Mouse (Mus musculus) G1E (cell line): Measurements from ENCODE around the gene Plppr3.

ENCODE experiments used
- CTCF ChIP-seq: IDR thresholded peaks from 2 replicates; pipeline ENCODE4 v1.5.1; 2012; ENCODE audit warnings: low read depth, low read length, inconsistent platforms, mixed read lengths
- GATA1 ChIP-seq: IDR thresholded peaks from 2 replicates; pipeline ENCODE4 v1.6.1; 2012; ENCODE audit warnings: borderline replicate concordance, low read length, inconsistent platforms, mixed read lengths
- GATA2 ChIP-seq: IDR thresholded peaks from 2 replicates; pipeline ENCODE4 v1.6.1; 2012; ENCODE audit warnings: low read depth, low read length, inconsistent platforms, borderline replicate concordance
- POLR2AphosphoS5 ChIP-seq: IDR thresholded peaks from 2 replicates; pipeline ENCODE4 v1.6.1; 2012; ENCODE audit warnings: low read depth, low read length, inconsistent platforms; ENCODE audit not compliant: insufficient replicate concordance
- TAL1 ChIP-seq: conservative IDR thresholded peaks from 2 replicates; pipeline ENCODE4 v1.6.1; 2012; ENCODE audit warnings: low read depth, low read length, inconsistent platforms, mixed read lengths

DNA sequence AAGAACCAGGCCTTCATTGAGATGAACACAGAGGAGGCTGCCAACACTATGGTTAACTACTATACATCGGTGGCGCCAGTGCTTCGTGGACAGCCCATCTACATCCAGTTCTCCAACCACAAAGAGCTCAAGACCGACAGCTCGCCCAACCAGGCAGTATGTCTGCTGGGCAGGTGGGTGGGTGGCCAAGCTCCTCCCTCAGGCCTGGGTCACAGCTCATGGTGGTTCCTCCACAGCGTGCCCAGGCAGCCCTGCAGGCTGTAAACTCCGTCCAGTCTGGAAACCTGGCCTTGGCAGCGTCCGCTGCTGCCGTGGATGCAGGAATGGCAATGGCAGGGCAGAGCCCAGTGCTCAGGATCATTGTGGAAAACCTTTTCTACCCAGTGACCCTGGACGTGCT is 15.3 kb downstream of the Plppr3 start:
- TF ChIP-seq CTCF (no peak), POLR2AphosphoS5 (no peak), GATA1 (no peak), TAL1 (no peak), GATA2 (no peak)
